Mouse (Mus musculus) c-Kit-positive CD71-positive TER-119-positive erythroid progenitor cells, embryonic 14.5 days (primary cell): Measurements from ENCODE around the gene Kcne1.

ENCODE experiments used
- DNase-seq: peaks from one replicate; pipeline ENCODE4 v3.0.0-alpha.2; 2013; ENCODE audit warnings: low spot score

The Kcne1 gene

DNA sequence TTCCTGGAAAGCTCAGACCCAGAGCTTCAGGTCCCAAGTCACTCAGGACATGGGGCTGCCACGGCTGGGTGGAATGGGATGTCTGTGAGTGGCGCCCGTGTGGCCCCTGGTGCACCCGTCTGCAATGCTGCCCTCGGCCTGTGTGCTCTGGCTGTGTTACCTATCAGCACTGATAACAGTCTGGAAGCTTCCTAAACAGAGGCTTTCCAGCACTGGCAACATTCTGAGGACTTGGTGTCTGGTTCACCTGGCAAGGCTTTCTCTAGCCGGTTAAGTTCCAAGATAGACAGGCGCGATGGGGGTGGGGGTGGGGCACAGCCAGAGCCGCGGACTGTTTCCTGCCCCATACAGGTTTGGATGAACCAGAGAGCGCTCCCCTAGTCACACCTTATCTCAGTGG, 3.3 kb downstream of the Kcne1 start:
- DNase-seq = no peak

GRCm38 (mm10) chr16:92355366-92355765, 3.9 kb downstream of the Kcne1 start:
- DNase-seq = no peak

DNA sequence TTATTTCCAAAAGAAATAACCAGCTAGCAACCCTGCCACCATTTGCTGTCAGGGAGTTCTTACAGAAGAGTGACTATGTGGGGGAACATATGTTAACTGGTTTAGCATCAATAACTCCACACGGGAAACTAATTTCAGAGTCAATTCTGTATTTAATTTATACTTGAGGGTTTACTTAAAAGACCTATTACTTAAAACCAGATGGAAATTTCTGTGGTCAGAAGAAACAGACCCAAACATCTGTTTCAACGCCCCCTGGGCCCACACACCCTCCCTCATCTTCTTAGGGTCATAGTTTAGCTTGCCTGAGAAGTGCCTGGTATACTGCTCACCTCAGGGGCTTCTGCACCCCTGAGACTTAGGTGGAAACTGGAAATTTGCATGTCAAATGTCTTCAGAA, 5.4 kb downstream of the Kcne1 start:
- no peak for DNase-seq

GRCm38 (mm10) chr16:92353295-92353694, 6.0 kb downstream of the Kcne1 start:
- DNase-seq = no peak

DNA sequence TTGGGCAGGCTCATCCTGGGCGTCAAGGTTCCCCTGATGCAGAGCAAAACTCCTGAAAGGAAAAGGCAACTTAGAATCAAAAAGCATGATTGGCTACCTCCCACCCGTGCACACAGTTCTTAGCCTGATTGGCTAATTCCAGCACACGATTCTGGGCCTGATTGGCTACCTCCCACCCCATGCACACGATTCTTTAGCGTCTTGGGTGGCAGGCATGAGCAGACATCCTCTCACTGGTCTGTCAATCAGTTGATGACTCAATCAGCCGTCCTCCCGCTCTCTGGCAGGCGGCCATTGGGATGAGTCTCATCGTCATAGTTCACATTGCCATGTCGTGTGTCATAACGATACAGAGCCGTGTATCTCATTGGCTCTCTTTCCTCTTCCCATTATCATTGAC, 10.3 kb downstream of the Kcne1 start:
- DNase-seq = no peak

- no peak for DNase-seq
Observed at GRCm38 (mm10) chr16:92346297-92346916, 12.9 kb downstream of the Kcne1 start.

DNA sequence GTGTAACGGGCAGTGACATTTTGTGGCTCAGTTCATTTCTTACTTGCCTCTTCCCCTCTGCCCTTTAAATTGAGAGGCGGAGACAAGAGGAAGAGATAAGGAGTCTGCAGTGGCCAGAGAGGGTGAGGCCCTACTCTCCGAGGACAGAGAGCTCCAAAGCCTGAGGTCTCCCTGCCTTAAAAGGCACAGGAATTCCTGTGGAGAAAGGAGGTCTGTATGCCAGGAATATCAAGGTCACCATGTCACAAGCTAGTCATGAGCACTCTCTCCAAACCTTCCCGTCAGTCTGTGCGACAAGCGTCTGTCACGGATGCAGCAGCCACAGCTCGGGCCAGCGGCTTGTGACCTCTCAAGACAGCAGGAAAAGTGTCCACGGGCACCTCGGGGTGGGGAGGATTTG, 14.1 kb downstream of the Kcne1 start:
- DNase-seq = peak; percentile 16

DNA sequence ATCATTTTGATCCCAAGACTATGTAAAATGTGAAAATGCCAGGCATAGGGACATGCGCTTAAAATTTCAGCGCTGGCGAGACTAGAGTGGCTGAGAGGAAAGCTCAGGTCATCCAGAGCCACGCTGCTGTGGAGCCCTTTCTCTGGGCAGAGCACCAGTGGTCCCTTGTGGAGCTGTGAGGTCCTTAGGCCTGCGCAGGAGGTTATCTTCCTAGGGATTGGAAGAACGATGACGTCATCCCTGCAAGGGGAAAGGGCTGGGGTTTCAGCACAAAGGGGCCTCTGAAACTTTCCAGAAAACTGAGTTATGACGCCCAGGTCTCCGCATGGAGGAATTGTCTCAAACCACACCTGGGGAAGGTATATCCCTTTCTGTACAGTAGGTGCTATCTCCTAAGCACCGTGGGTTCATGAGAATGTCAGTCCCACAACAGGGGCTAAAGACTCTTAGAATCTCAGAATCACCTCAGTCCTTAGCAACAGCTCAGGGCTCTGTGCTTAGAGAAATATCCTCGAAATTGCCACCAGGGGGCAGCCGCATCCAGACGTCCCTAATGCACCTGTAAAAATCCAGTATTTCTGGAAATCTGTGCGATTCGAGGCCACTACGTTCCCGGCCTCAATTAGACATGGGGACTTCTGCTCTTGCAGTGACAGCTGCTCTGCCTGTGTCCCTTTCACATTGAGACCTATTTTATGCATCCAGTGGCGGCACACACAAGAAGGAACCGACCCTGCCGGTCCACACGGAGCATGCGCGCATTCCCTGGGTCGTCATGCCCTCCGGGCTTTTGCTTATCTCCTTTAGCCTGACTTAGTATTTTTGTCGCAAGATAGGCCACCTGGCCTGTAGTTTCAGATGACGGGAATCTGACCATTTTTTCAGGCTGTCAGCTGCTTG, 18.4 kb downstream of the Kcne1 start:
- peak; percentile 77 for DNase-seq

DNA sequence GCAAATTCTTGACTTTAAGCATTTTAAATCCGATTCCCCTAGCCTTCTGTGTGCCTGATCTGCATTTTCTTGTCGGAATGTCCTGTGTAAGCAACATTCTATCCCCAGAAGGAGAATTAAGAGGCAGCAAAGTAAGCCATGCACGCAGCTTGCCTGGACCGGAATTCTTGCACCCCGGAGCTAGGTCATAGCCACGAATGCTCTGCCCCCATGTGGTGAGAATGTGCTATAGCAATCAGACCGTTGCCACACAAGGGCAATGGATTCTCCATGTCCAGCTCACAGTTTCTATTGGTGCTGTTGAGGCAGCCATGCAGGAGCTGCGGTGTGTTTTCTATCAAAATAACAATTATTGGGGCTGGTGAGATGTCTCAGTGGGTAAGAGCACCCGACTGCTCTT, 23.0 kb downstream of the Kcne1 start:
- peak; percentile 62 for DNase-seq

GRCm38 (mm10) chr16:92334600-92334999, 24.7 kb downstream of the Kcne1 start:
- DNase-seq = no peak

GRCm38 (mm10) chr16:92330966-92331365, 28.3 kb downstream of the Kcne1 start:
- DNase-seq = no peak

DNA sequence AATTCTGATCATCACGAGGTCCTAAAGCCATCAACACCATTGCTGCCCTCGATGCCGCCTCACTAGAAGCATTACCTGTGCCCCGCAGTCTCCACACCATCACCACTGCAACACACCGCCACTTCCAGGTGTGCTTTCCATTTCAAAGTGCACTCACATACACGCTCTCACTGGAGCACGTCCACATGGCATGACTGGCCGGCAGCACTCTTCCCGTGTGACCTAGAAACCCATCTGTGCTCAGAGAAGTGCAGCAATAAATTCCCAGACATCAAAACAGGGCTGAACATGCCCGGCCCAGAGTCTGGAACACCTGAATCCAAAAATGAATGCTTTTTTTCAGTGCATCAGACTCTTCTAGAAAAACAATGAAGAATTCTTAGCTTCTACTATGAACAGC, 31.4 kb downstream of the Kcne1 start:
- no peak for DNase-seq

DNA sequence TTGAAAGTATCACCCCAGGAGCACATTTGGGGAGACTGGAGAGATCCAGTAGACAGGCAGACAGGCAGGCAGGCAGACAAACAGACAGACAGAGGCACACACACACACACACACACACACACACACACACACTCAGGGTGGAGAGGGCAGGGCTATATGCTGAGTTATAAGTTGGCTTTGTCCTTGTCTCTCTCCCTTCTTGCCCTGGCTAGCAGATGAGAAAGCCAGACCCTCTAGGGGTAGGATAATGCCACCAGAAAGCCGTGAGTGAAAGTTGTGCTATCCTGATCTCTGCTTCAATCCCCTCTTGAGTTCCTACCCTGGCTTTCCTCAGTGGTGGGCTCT, 34.2 kb downstream of the Kcne1 start:
- no peak for DNase-seq

GRCm38 (mm10) chr16:92324309-92325061, 34.8 kb downstream of the Kcne1 start:
- no peak for DNase-seq

DNA sequence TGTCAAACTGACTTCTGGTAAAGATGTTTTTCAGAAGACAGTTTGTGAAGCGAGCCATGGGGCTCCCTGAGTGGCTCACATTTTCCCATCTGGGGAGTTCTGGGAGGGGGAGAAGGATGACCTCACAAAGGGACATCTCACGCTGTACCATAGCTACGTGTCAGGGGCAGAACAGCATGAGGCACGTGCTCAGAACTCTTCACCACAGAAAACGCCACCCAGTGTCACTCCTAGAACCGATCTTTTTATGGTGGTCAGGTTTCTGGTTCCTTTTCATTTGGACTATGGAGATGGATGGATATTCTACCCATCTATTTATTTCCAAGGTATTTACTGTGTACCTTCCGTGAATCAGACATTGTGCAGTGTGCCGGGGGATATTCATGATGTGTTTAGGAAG, 37.9 kb downstream of the Kcne1 start, which contains the start of gene Fam243:
Fam243 (minus strand) TSS at position 101 of the 400 bp plus-strand sequence.
- DNase-seq = no peak

GRCm38 (mm10) chr16:92320361-92320760, 38.9 kb downstream of the Kcne1 start:
- DNase-seq = no peak

GRCm38 (mm10) chr16:92319353-92320109, 39.7 kb downstream of the Kcne1 start:
- peak; percentile 44 for DNase-seq

- DNase-seq = no peak
Observed at GRCm38 (mm10) chr16:92316049-92316738, 43.1 kb downstream of the Kcne1 start.

- DNase-seq = peak; percentile 29
Observed at GRCm38 (mm10) chr16:92313953-92314741, 45.1 kb downstream of the Kcne1 start.

- no peak for DNase-seq
Observed at GRCm38 (mm10) chr16:92309126-92309525, 50.1 kb downstream of the Kcne1 start.

DNA sequence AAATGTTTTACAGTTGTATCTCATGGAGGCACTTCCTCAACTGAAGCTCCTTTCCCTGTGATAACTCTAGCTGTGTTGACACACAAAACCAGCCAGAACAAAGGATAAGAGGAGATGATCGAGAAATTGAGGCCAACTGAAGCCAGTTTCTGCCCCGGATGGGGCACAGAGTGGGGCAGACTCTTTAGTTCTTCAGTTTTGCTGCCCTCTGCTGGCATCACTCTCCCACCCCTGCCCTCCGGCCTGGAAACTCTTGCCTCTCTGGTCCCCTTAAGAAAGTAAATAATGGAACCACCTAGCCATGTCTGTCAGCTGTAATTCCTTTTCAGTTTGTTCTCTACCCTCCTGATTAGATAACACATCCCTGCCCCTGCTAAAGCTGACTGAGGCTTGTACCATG, 51.3 kb downstream of the Kcne1 start:
- no peak for DNase-seq
